Mouse (Mus musculus) fat pad, adult 2 months (tissue): ENCODE data around the gene Dlx2.

ENCODE experiments used
- DNase-seq: peaks from one replicate; pipeline ENCODE4 v3.0.0-alpha.2; 2011; ENCODE audit warnings: low read depth, low spot score; ENCODE audit errors: extremely low read depth

Gene Dlx2

DNA sequence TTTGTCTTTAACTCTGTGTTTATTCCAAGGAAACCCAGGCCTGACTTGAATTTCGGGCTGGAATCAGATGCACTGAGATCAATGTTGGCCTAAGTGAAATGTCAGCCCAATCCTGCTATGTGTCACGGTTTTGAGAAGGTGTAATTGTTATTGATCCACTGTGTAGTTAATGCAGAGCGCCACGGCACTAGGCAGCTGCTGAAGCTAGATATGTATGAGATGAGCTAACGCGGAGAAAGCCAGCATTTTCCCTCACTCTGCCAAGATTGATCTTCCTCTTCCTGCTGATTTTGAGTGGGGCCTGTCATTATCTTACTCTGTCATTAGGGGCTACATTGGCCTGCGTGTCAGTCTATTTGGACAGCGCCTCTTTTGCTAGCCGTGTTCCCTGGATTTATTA is 34.2 kb downstream of the Dlx2 start:
- no peak for DNase-seq

DNA sequence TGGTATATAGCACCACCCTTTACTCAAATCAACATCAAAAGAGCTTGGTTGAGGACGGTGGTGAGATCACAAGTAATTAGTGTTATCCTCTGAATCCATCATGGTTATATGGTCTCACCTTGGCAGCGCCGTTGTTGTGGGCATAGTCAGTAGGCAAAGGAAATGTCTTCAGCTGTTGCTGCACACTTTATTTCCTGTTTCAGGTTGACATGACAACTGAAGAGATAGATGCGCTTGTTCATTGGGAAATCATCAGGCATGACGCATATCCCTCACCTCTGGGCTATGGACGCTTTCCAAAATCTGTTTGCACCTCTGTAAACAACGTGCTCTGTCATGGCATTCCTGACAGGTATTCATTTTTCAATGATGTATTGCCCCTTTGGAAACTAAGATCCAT is 35.3 kb downstream of the Dlx2 start:
- no peak for DNase-seq

DNA sequence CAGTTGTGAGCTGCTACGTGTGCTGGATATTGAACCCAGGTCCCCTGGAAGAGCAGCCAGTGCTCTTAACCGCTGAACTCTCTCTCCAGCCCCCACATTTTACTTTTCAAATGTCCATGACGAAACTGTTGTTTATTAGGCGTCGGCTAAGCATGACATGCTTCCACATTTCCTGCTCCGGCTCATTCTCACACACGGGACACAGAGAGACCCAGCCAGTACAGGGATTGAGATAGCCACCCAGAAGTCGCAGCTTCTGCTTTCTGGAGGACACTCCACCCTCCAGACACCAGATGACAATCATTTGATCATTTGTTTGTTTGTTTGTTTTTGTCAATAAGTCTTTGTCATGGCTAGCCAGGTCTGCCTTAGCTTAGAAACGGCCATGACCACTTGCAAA is 41.7 kb downstream of the Dlx2 start:
- DNase-seq = no peak

DNA sequence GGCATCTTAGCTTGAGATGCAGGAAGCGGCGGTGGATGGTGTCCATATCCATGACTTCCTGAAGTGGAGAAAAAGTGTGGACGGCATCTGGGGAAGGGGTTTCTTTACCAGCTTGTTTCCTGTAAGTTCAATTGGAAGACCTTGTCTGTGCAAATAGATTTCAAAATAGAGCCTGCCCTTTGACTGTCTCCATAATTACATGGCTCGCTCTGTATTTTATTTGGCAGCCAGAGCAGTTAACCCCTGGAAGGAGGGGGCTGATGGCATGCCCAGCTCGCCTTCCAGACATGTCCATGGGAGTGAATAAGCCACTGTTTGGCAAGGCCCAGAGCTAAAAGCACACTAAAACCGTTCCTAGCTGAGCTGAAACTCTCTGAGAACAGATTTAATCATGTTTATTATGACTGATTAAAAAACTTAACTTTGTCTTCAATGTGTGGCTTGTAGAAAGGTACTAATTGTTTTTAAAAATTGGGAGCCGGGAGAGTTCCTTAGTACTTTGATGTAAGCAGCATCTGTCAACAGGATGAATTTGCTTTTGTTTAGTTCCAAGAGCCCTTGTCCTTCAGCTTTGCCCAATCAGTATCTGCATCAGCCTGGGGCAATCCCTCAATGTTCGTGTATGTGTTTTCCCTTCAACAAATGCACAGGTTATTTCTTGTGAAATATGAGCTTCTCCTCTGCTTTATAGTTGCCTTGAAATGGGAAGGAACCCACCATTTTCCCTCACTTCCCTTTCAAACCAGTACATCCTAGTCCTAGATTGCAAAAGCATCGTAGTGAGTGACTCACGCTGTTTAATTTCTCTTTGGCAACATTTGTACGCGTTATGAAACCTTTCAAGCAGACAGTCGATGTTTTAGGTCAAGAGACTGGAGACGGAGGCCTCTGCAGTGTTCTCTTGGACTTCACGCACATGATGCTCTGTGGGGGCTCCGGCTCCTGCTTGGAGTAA is 47.0 kb downstream of the Dlx2 start:
- peak; percentile 71 for DNase-seq

DNA sequence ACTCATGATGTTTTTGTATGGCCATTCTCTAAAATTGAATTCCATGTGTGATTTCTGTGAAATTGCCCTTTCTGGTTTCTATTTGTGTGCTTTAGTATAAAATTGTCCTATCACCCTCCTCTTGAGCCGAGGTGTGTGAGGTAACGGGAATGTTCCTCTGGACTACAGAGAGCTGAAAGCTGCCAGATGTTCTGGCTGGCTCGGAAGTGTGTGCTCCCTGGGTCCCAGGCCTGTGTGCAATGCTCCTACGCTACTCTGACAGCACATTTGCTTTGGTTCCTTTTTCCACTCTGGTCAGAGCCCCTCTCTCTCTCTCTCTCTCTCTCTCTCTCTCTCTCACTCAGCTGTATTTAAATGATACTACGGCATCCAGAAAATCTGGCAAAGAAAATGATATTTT is 49.4 kb downstream of the Dlx2 start:
- DNase-seq = no peak

DNA sequence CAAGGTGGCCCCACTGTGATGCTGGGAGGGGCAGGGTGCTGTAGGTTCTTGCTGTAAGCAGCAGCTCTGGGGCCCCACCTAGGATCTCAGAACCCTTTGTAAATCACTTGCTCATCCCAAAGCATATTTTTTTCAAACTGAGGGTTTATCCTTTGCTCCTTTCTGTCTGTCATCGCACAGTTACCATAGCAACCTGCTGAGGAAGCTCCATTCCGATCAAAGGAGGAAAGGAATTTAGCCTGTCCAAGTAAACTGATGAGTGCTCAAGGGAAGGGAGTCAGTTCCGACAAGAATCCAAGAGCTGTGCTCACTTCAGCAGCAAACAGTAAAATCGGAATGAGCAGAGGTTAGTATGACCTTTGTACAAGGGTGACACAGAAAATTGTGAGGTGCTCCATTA is 51.6 kb downstream of the Dlx2 start:
- DNase-seq = no peak

DNA sequence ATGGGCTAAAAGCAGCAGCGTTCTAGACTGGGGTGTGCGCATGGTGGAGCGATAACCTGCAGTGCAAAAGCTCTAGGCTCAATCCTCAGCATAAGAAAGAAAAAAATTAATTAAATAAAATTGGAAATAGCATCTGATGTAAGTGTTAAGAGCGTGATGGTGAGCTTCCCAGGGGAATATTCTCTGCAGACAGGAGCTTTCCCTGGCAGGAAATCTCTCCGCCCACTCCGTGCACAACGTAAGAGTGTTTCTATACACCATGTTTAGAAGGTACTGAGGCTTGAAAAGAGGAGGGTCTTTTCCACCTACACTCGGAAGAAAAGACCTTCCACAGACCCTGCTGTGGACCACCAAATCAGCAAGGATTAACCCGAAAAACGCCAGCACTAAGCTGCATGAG is 52.1 kb downstream of the Dlx2 start:
- DNase-seq = no peak
